Mouse (Mus musculus) erythroblast, adult 5-6 weeks (primary cell): Measurements from ENCODE around the gene Sgta. TPM values are rescaled to one million over a fixed set of nuclear protein-coding genes. Genes with fewer than 3 reads are reported as not detected.

Source experiments
- ATAC-seq: replicated peaks from 2 replicates; pipeline ENCODE4 v1.8.0; 2016; ENCODE audit warnings: moderate number of reproducible peaks, mild to moderate bottlenecking, moderate TSS enrichment, inconsistent platforms; ENCODE audit not compliant: poor library complexity, low FRiP score, severe bottlenecking
- total RNA-seq, 2 experiments: library from RNA; stranded (forward) in 1 of 2; stranded (reverse) in 1 of 2; fragments of 150-400 nt in 1 of 2; fragments of 200-764, 138-1000 nt in 1 of 2; gene quantifications; 2 replicates each; pipeline versions ENCODE4 v1.2.3 to v1.2.4; 2015 to 2017; ENCODE audit warnings: low replicate concordance in 2 of 2

Gene Sgta
- total RNA-seq, 2 experiments from 2014 or later: 6.7 to 14.8 TPM

DNA sequence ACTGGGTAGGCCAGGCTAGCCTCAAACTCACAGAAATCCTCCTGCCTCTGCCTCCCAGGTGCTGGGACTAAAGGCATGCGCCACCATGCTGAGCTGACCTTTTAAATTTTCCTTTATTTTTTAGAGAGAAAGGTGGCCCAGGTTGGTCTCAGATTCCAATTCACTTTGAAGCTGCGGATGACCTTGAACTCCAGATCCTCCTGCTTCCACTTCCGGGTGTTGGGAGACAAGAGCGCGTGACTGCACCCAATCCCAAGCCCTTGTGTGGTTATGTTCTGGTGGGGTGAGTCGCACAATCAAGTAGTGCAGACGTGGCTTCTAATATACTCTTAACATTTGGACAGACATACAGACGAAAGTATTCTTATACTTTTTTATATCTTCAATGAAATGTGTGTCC lies 63.5 kb downstream of the Sgta start:
- ATAC-seq: no peak

DNA sequence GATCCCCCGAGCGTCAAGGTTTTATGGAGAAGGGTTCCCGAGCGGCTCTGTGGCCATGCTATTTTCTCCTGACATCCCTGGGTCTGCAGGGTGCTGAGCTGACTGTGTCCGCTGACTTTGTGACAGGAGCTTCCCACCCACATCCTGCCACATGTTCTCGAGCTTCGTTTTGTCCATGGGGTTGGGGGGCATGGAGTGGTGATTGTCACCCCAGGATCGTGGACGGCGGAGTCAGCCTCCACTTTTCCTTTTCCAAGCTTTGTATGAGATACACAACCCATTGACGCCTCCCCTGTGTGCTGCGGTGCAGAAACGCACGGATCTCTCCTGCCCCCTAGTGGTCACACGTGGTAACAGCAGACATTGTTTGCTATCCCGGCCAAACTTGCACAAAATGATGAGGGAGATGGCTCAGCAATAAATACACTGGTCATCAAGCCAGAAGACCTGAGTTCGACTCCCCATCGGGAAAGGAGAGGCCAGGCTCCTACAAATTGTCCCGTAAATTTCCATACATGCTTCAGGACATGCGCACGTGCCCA lies 64.8 kb downstream of the Sgta start:
- ATAC-seq: peak; percentile 56

DNA sequence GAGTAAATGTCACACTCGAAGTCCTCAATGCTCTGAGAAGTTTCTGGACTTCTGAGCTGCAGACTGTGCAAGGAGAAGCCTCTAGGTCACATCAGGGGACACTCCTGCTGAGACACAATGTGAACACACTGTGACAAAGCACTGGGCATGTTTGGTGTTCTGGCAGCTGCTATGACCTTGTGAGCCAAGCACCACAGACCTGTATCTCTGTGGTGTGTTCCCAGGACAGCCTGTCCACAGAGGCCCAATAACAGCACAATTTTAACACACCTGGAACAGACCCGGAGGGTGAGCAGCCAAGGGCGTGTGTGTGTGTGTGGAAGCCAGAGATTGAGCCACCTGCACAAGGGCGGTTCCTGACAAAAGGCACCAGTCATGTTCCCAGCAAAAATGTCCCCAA lies 65.4 kb downstream of the Sgta start:
- ATAC-seq: no peak

Other genes starting within 250 kb of the Sgta start
- gene Jsrp1, start 246.7 kb downstream of the Sgta start, total RNA-seq (2015; ENCODE audit: low replicate concordance): not detected in 2 replicates
- not detected in 2 replicates for gene Jsrp1, start 246.7 kb downstream of the Sgta start, total RNA-seq (2017; ENCODE audit: low replicate concordance)
- gene Oaz1, start 233.5 kb downstream of the Sgta start, total RNA-seq (2015; ENCODE audit: low replicate concordance): 1,067 and 1,159 TPM in 2 replicates
- gene Oaz1, start 233.5 kb downstream of the Sgta start, total RNA-seq (2017; ENCODE audit: low replicate concordance): 242 and 348 TPM in 2 replicates
- gene Lingo3, start 216.1 kb downstream of the Sgta start, total RNA-seq (2015; ENCODE audit: low replicate concordance): not detected in 2 replicates
- gene Lingo3, start 216.1 kb downstream of the Sgta start, total RNA-seq (2017; ENCODE audit: low replicate concordance): not detected in 2 replicates
- 27.8 and 33.2 TPM in 2 replicates for gene Lsm7, start 205.0 kb downstream of the Sgta start, total RNA-seq (2015; ENCODE audit: low replicate concordance)
- gene Lsm7, start 205.0 kb downstream of the Sgta start, total RNA-seq (2017; ENCODE audit: low replicate concordance): 59.8 and 67.9 TPM in 2 replicates
- 225 and 274 TPM in 2 replicates for gene Sppl2b, start 204.9 kb downstream of the Sgta start, total RNA-seq (2015; ENCODE audit: low replicate concordance)
- gene Sppl2b, start 204.9 kb downstream of the Sgta start, total RNA-seq (2017; ENCODE audit: low replicate concordance): 343 and 430 TPM in 2 replicates
- not detected in 2 replicates for gene Tmprss9, start 188.3 kb downstream of the Sgta start, total RNA-seq (2015; ENCODE audit: low replicate concordance)
- 0.17 TPM in 1 of 2 replicates, not detected in the other for gene Tmprss9, start 188.3 kb downstream of the Sgta start, total RNA-seq (2017; ENCODE audit: low replicate concordance)
- gene Timm13, start 159.2 kb downstream of the Sgta start, total RNA-seq (2015; ENCODE audit: low replicate concordance): 12.1 and 17.6 TPM in 2 replicates
- 14.1 and 24.7 TPM in 2 replicates for gene Timm13, start 159.2 kb downstream of the Sgta start, total RNA-seq (2017; ENCODE audit: low replicate concordance)
- gene Lmnb2, start 141.9 kb downstream of the Sgta start, total RNA-seq (2015; ENCODE audit: low replicate concordance): 2.7 and 7.3 TPM in 2 replicates
- gene Lmnb2, start 141.9 kb downstream of the Sgta start, total RNA-seq (2017; ENCODE audit: low replicate concordance): 9.3 and 9.7 TPM in 2 replicates
- 2.3 and 10.6 TPM in 2 replicates for gene Gadd45b, start 130.1 kb downstream of the Sgta start, total RNA-seq (2015; ENCODE audit: low replicate concordance)
- gene Gadd45b, start 130.1 kb downstream of the Sgta start, total RNA-seq (2017; ENCODE audit: low replicate concordance): 3.2 and 4.9 TPM in 2 replicates
- not detected in 2 replicates for gene Gng7, start 45.2 kb downstream of the Sgta start, total RNA-seq (2015; ENCODE audit: low replicate concordance)
- not detected in 2 replicates for gene Gng7, start 45.2 kb downstream of the Sgta start, total RNA-seq (2017; ENCODE audit: low replicate concordance)
- not detected in 2 replicates for gene Diras1, start 34.5 kb downstream of the Sgta start, total RNA-seq (2015; ENCODE audit: low replicate concordance)
- gene Diras1, start 34.5 kb downstream of the Sgta start, total RNA-seq (2017; ENCODE audit: low replicate concordance): not detected in 2 replicates
- 2.1 and 2.5 TPM in 2 replicates for gene Slc39a3, start 22.8 kb downstream of the Sgta start, total RNA-seq (2015; ENCODE audit: low replicate concordance)
- gene Slc39a3, start 22.8 kb downstream of the Sgta start, total RNA-seq (2017; ENCODE audit: low replicate concordance): 2.7 and 3.8 TPM in 2 replicates
- gene Thop1, start 9.9 kb upstream of the Sgta start, total RNA-seq (2015; ENCODE audit: low replicate concordance): 1.9 TPM in 1 of 2 replicates, not detected in the other
- 3.1 and 4.1 TPM in 2 replicates for gene Thop1, start 9.9 kb upstream of the Sgta start, total RNA-seq (2017; ENCODE audit: low replicate concordance)
- gene Creb3l3, start 38.7 kb upstream of the Sgta start, total RNA-seq (2015; ENCODE audit: low replicate concordance): not detected in 2 replicates
- not detected in 2 replicates for gene Creb3l3, start 38.7 kb upstream of the Sgta start, total RNA-seq (2017; ENCODE audit: low replicate concordance)
- 22.2 and 31.5 TPM in 2 replicates for gene Map2k2, start 45.7 kb upstream of the Sgta start, total RNA-seq (2015; ENCODE audit: low replicate concordance)
- 34.2 and 49.9 TPM in 2 replicates for gene Map2k2, start 45.7 kb upstream of the Sgta start, total RNA-seq (2017; ENCODE audit: low replicate concordance)
- gene Zbtb7a, start 75.0 kb upstream of the Sgta start, total RNA-seq (2015; ENCODE audit: low replicate concordance): 11.5 and 13.2 TPM in 2 replicates
- 10.1 and 14.2 TPM in 2 replicates for gene Zbtb7a, start 75.0 kb upstream of the Sgta start, total RNA-seq (2017; ENCODE audit: low replicate concordance)
- 4.4 and 11.3 TPM in 2 replicates for gene Pias4, start 107.7 kb upstream of the Sgta start, total RNA-seq (2015; ENCODE audit: low replicate concordance)
- gene Pias4, start 107.7 kb upstream of the Sgta start, total RNA-seq (2017; ENCODE audit: low replicate concordance): 12.3 and 19.3 TPM in 2 replicates
- 227 and 267 TPM in 2 replicates for gene Eef2, start 116.5 kb upstream of the Sgta start, total RNA-seq (2015; ENCODE audit: low replicate concordance)
- 388 and 458 TPM in 2 replicates for gene Eef2, start 116.5 kb upstream of the Sgta start, total RNA-seq (2017; ENCODE audit: low replicate concordance)
- gene Dapk3, start 122.8 kb upstream of the Sgta start, total RNA-seq (2015; ENCODE audit: low replicate concordance): 3.3 and 7.3 TPM in 2 replicates
- gene Dapk3, start 122.8 kb upstream of the Sgta start, total RNA-seq (2017; ENCODE audit: low replicate concordance): 10.8 and 11.8 TPM in 2 replicates
- not detected in 2 replicates for gene 4930442H23Rik, start 123.7 kb upstream of the Sgta start, total RNA-seq (2015; ENCODE audit: low replicate concordance)
- gene 4930442H23Rik, start 123.7 kb upstream of the Sgta start, total RNA-seq (2017; ENCODE audit: low replicate concordance): not detected in 2 replicates
- not detected in 2 replicates for gene Nmrk2, start 141.9 kb upstream of the Sgta start, total RNA-seq (2015; ENCODE audit: low replicate concordance)
- gene Nmrk2, start 141.9 kb upstream of the Sgta start, total RNA-seq (2017; ENCODE audit: low replicate concordance): not detected in 2 replicates
- not detected in 2 replicates for gene Atcay, start 170.7 kb upstream of the Sgta start, total RNA-seq (2015; ENCODE audit: low replicate concordance)
- not detected in 2 replicates for gene Atcay, start 170.7 kb upstream of the Sgta start, total RNA-seq (2017; ENCODE audit: low replicate concordance)
- gene Zfr2, start 173.0 kb upstream of the Sgta start, total RNA-seq (2015; ENCODE audit: low replicate concordance): not detected in 2 replicates
- gene Zfr2, start 173.0 kb upstream of the Sgta start, total RNA-seq (2017; ENCODE audit: low replicate concordance): not detected in 2 replicates
- 0.42 and 0.96 TPM in 2 replicates for gene Matk, start 192.8 kb upstream of the Sgta start, total RNA-seq (2015; ENCODE audit: low replicate concordance)
- 4.3 TPM in 2 replicates for gene Matk, start 192.8 kb upstream of the Sgta start, total RNA-seq (2017; ENCODE audit: low replicate concordance)
- 6.3 and 56.3 TPM in 2 replicates for gene Mrpl54, start 206.8 kb upstream of the Sgta start, total RNA-seq (2015; ENCODE audit: low replicate concordance)
- gene Mrpl54, start 206.8 kb upstream of the Sgta start, total RNA-seq (2017; ENCODE audit: low replicate concordance): 23.1 and 36.6 TPM in 2 replicates
- 3.3 and 4.4 TPM in 2 replicates for gene Apba3, start 206.8 kb upstream of the Sgta start, total RNA-seq (2015; ENCODE audit: low replicate concordance)
- 4.3 and 10.8 TPM in 2 replicates for gene Apba3, start 206.8 kb upstream of the Sgta start, total RNA-seq (2017; ENCODE audit: low replicate concordance)
- gene Tjp3, start 231.4 kb upstream of the Sgta start, total RNA-seq (2015; ENCODE audit: low replicate concordance): 3.3 TPM in 1 of 2 replicates, not detected in the other
- gene Tjp3, start 231.4 kb upstream of the Sgta start, total RNA-seq (2017; ENCODE audit: low replicate concordance): 0.60 and 1.7 TPM in 2 replicates
- gene Pip5k1c, start 232.8 kb upstream of the Sgta start, total RNA-seq (2015; ENCODE audit: low replicate concordance): 9.6 and 11.3 TPM in 2 replicates
- 10.8 and 11.3 TPM in 2 replicates for gene Pip5k1c, start 232.8 kb upstream of the Sgta start, total RNA-seq (2017; ENCODE audit: low replicate concordance)